Mouse (Mus musculus): Measurements from ENCODE around the gene Zfp82. TPM values are rescaled to one million over a fixed set of nuclear protein-coding genes. Genes with fewer than 3 reads are reported as not detected.

Gene Zfp82
- polyA plus RNA-seq (2015; fragmentation: Nextera tagmentation; extraction: Ambion mirVana) = 6.1 and 7.4 TPM in 2 replicates

DNA sequence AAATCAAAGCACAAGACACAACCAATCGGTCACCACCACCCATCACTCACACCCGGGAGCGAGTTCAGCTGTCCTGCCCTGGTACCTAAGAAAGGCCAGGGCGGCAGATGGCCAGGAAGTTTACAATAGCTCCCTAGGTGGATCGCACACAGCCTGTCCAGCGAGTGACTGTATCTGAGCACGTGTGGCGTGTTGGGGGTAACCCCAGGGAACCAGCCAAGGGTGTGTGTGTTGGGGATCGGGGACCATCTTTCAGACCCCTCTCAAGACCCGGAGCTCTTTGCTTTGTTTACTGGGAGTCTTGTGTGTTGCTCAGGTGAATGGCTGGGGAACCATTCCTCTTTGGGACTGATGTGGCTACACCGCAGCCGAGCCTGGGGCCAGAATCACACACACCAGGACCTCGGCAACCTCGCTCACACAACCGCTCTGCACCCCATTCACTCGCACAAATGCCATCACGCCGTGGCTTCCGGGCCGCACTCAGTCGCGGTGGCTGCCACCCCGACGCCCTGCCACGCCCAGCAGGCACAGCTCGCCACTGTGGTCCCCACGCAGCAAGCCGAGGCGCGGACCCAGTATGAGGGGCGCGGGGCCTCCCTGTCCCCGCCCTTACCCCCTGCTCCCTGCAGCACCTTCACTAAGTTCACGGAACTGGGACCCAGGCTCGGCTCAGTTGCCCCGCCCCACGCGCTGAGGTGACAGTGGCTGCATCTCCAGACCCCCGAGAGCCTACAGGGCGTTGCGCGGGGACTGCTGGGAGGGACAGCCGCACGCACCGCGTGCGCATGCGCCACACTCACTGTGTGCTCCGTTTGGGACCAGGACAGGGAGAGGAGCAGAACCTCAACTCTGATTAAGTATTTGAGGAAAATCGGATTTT is at the start of gene Zfp82:
TSS of gene Zfp82 (minus strand) at position 755 of the 883 bp plus-strand sequence.

GRCm38 (mm10) chr7:30121308-30122187 is 48.8 kb upstream of the Zfp82 start, which contains the start of gene Zfp382:
Zfp382 (plus strand) TSS chr7:30121942.

GRCm38 (mm10) chr7:30094646-30095429 is 22.1 kb upstream of the Zfp82 start, which contains the start of gene Zfp260:
Zfp260 (plus strand) TSS chr7:30094777.

GRCm38 (mm10) chr7:30090092-30090969 is 17.6 kb upstream of the Zfp82 start, which contains the start of the genes Gm26920 and Zfp566:
Gm26920 (minus strand) TSS chr7:30090410.
Zfp566 (minus strand) TSS chr7:30090527.

DNA sequence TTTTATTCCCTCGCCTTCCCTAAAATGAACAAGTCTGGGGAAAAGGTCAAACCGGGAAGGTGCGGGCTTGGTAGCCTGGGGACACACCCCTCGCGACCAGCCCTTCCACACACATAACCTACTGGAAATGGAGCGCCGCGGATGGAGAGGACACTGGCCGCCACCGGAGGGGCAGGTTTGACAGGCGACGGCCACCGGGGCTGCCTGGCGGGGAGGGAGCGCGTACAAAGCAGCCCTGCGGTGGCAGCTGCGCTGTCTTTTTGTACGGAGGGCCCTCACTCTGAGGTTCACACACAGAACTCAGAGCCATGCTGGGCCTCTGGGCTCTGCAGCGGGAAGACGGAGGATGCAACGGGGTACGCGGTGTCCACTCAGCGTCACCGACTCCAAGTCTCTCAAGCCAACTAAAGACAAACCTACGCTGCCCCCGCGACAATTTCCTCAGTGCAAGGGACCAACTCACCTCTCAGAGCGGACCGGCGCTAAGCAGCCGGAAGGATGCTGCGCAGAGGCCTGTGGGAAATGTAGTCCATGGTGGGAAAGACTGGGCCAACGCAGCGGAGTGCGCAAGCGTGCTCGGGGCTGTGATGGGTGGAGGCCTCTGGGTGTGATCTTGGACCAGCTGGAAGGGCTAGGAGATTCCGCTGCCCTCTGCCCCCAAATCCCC is 21.7 kb downstream of the Zfp82 start, which contains the start of gene Zfp14:
TSS of gene Zfp14 (minus strand) at position 499 of the 667 bp plus-strand sequence.

Small RNA genes lying within 50 kb of the gene (microRNA-seq; reads per million reads assigned to microRNA genes)
- gene Gm23368 = not detected

Other genes with a start within 250 kb of the Zfp82 start
- gene Zfp940, start 219.2 kb downstream of the Zfp82 start, polyA plus RNA-seq (2015; fragmentation: Nextera tagmentation; extraction: Ambion mirVana) = 9.0 and 10.2 TPM in 2 replicates
- gene Zfp420, start 212.9 kb downstream of the Zfp82 start, polyA plus RNA-seq (2015; fragmentation: Nextera tagmentation; extraction: Ambion mirVana) = 13.2 and 14.1 TPM in 2 replicates
- 9.3 and 9.5 TPM in 2 replicates for gene Zfp27, start 166.3 kb downstream of the Zfp82 start, polyA plus RNA-seq (2015; fragmentation: Nextera tagmentation; extraction: Ambion mirVana)
- gene Zfp383, start 164.7 kb downstream of the Zfp82 start, polyA plus RNA-seq (2015; fragmentation: Nextera tagmentation; extraction: Ambion mirVana) = 3.9 and 4.0 TPM in 2 replicates
- gene Zfp74, start 118.8 kb downstream of the Zfp82 start, polyA plus RNA-seq (2015; fragmentation: Nextera tagmentation; extraction: Ambion mirVana) = 14.1 and 18.0 TPM in 2 replicates
- 3.5 and 3.8 TPM in 2 replicates for gene Zfp568, start 88.9 kb downstream of the Zfp82 start, polyA plus RNA-seq (2015; fragmentation: Nextera tagmentation; extraction: Ambion mirVana)
- gene Zfp14, start 21.5 kb downstream of the Zfp82 start, polyA plus RNA-seq (2015; fragmentation: Nextera tagmentation; extraction: Ambion mirVana) = 7.7 and 8.9 TPM in 2 replicates
- gene Gm26920, start 17.5 kb upstream of the Zfp82 start, polyA plus RNA-seq (2015; fragmentation: Nextera tagmentation; extraction: Ambion mirVana) = 1.3 TPM in 1 of 2 replicates, not detected in the other
- 14.9 and 16.5 TPM in 2 replicates for gene Zfp566, start 17.6 kb upstream of the Zfp82 start, polyA plus RNA-seq (2015; fragmentation: Nextera tagmentation; extraction: Ambion mirVana)
- 43.7 and 49.3 TPM in 2 replicates for gene Zfp260, start 21.9 kb upstream of the Zfp82 start, polyA plus RNA-seq (2015; fragmentation: Nextera tagmentation; extraction: Ambion mirVana)
- gene Zfp382, start 49.0 kb upstream of the Zfp82 start, polyA plus RNA-seq (2015; fragmentation: Nextera tagmentation; extraction: Ambion mirVana) = 13.8 and 20.1 TPM in 2 replicates
- 7.4 and 8.8 TPM in 2 replicates for gene Zfp146, start 96.8 kb upstream of the Zfp82 start, polyA plus RNA-seq (2015; fragmentation: Nextera tagmentation; extraction: Ambion mirVana)
- 5.8 and 7.4 TPM in 2 replicates for gene Cox7a1, start 111.2 kb upstream of the Zfp82 start, polyA plus RNA-seq (2015; fragmentation: Nextera tagmentation; extraction: Ambion mirVana)
- 112 and 118 TPM in 2 replicates for gene Capns1, start 125.9 kb upstream of the Zfp82 start, polyA plus RNA-seq (2015; fragmentation: Nextera tagmentation; extraction: Ambion mirVana)
- gene Polr2i, start 159.0 kb upstream of the Zfp82 start, polyA plus RNA-seq (2015; fragmentation: Nextera tagmentation; extraction: Ambion mirVana) = 188 and 198 TPM in 2 replicates
- 477 and 510 TPM in 2 replicates for gene Tbcb, start 159.4 kb upstream of the Zfp82 start, polyA plus RNA-seq (2015; fragmentation: Nextera tagmentation; extraction: Ambion mirVana)
- not detected in 2 replicates for gene Ovol3, start 162.8 kb upstream of the Zfp82 start, polyA plus RNA-seq (2015; fragmentation: Nextera tagmentation; extraction: Ambion mirVana)
- gene Thap8, start 207.2 kb upstream of the Zfp82 start, polyA plus RNA-seq (2015; fragmentation: Nextera tagmentation; extraction: Ambion mirVana) = 0.57 and 0.79 TPM in 2 replicates
- gene Wdr62, start 207.5 kb upstream of the Zfp82 start, polyA plus RNA-seq (2015; fragmentation: Nextera tagmentation; extraction: Ambion mirVana) = 3.5 TPM in 2 replicates
- 106 and 124 TPM in 2 replicates for gene Clip3, start 218.8 kb upstream of the Zfp82 start, polyA plus RNA-seq (2015; fragmentation: Nextera tagmentation; extraction: Ambion mirVana)
- gene Alkbh6, start 235.8 kb upstream of the Zfp82 start, polyA plus RNA-seq (2015; fragmentation: Nextera tagmentation; extraction: Ambion mirVana) = 129 and 146 TPM in 2 replicates
- gene Syne4, start 241.9 kb upstream of the Zfp82 start, polyA plus RNA-seq (2015; fragmentation: Nextera tagmentation; extraction: Ambion mirVana) = 12.1 and 14.5 TPM in 2 replicates
- gene E130208F15Rik, start 248.8 kb upstream of the Zfp82 start, polyA plus RNA-seq (2015; fragmentation: Nextera tagmentation; extraction: Ambion mirVana) = not detected in 2 replicates